Comparison of ENCODE assay signal across 17 mouse cellular contexts in the genomic region with DNA sequence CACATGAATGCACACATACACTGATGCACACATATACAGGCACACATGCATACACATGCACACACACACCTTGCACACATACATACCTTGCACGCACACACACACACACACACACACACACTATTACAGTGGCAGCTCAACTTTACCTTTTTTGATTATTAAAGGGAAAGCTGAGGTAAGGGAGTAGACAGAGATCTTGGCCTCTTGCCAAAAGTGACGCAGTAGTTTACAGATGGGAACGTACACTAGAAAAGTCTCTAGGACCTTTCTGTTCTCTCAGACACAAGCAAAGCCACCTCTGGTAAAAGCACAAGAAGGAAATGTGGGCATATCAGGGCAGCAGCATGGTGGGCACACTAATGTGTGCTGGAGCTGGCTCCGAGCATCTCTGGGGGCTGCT.
DNase-seq lines count a peak whose midpoint lies in the region; ATAC-seq and TF ChIP-seq lines count a peak whose summit lies in the region.
"Had no signal": no experiment of that assay in that cellular context is flagged by ENCODE, and none has a peak within 500 bp of the region (broad histone marks: within the 10 kb centered on the region; RNA-seq: fewer than 3 reads in every experiment).

No protein-coding gene starts in this region.

- peak; percentile 25 for DNase-seq in adrenal gland, postnatal 14 days
- DNase-seq in adrenal gland, postnatal 25 days: no peak
- DNase-seq: gastrocnemius, postnatal 10 days; heart, adult 2 months; liver; liver, postnatal 0 days; right cerebral cortex, adult 18-20 months; thymus, postnatal 36 days had no signal

- no peaks in the 10 kb centered on the region for H3K36me3 ChIP-seq in intestine, embryonic 15.5 days
- H3K36me3 ChIP-seq in intestine, postnatal 0 days (ENCODE audit: control insufficient read depth, insufficient read depth): no peaks in the 10 kb centered on the region
- no peaks in the 10 kb centered on the region for H3K36me3 ChIP-seq in megakaryocyte, embryonic 14.5 days (replicated peaks; ENCODE audit: low read length)
- H3K36me3 ChIP-seq: heart, embryonic 15.5 days had no signal

- H3K4me1 ChIP-seq in intestine, embryonic 15.5 days (replicated peaks): peaks cover 9% of the 10 kb centered on the region
- no peaks in the 10 kb centered on the region for H3K4me1 ChIP-seq in intestine, postnatal 0 days (replicated peaks; ENCODE audit: control insufficient read depth, insufficient read depth, low read length)
- H3K4me1 ChIP-seq in megakaryocyte, embryonic 14.5 days: peaks cover 86% of the 10 kb centered on the region

- H3K9ac ChIP-seq in intestine, embryonic 15.5 days: no peak overlapping the region
- H3K9ac ChIP-seq in intestine, postnatal 0 days (ENCODE audit: low read depth, low read length): no peak overlapping the region
- H3K9ac ChIP-seq: heart, embryonic 15.5 days; liver, postnatal 0 days had no signal

- 57% methylated on average over 4 of the region's 4 CpGs for WGBS in intestine, embryonic 15.5 days
- 47% methylated on average over 4 of the region's 4 CpGs for WGBS in intestine, postnatal 0 days

- no peak overlapping the region for H3K27ac ChIP-seq in intestine, embryonic 15.5 days
- no peak overlapping the region for H3K27ac ChIP-seq in intestine, postnatal 0 days (ENCODE audit: low read depth, low read length)
- H3K27ac ChIP-seq: heart, adult 2 months; heart, embryonic 15.5 days had no signal

- no peaks in the 10 kb centered on the region for H3K27me3 ChIP-seq in intestine, embryonic 15.5 days (replicated peaks)
- no peaks in the 10 kb centered on the region for H3K27me3 ChIP-seq in intestine, postnatal 0 days (replicated peaks; ENCODE audit: control insufficient read depth, insufficient read depth, low read length)
- no peaks in the 10 kb centered on the region for H3K27me3 ChIP-seq in megakaryocyte, embryonic 14.5 days (replicated peaks)
- H3K27me3 ChIP-seq: CH12.LX had no signal

- no peak overlapping the region for H3K4me2 ChIP-seq in intestine, embryonic 15.5 days (replicated peaks)
- H3K4me2 ChIP-seq in intestine, postnatal 0 days (replicated peaks; ENCODE audit: low read depth): no peak overlapping the region
- H3K4me2 ChIP-seq: heart, embryonic 15.5 days had no signal

- 0 out of 2 replicates have a peak, but pooled peaks have one; percentile 17 for ATAC-seq in intestine, embryonic 15.5 days
- no peak for ATAC-seq in intestine, postnatal 0 days
- no peak for ATAC-seq in megakaryocyte, adult 5-6 weeks (ENCODE audit: poor library complexity, severe bottlenecking)
- ATAC-seq in megakaryocyte-erythroid progenitor cell, adult 5-6 weeks (replicated peaks; ENCODE audit: low FRiP score, low TSS enrichment, poor library complexity, severe bottlenecking): peak; percentile 36; the same call in 1 of the 2 replicates
- ATAC-seq: intestine, embryonic 16.5 days; liver, postnatal 0 days had no signal

- H3K4me3 ChIP-seq in intestine, embryonic 15.5 days (replicated peaks): no peak overlapping the region
- no peak overlapping the region for H3K4me3 ChIP-seq in intestine, postnatal 0 days (ENCODE audit: low read depth, low read length)
- peak overlapping the region; percentile 84 for H3K4me3 ChIP-seq in megakaryocyte, embryonic 14.5 days (replicated peaks)
- H3K4me3 ChIP-seq: heart, adult 2 months; heart, embryonic 15.5 days; myocyte had no signal

- no peaks in the 10 kb centered on the region for H3K9me3 ChIP-seq in intestine, embryonic 15.5 days
- no peaks in the 10 kb centered on the region for H3K9me3 ChIP-seq in intestine, postnatal 0 days (ENCODE audit: control insufficient read depth)
- no peaks in the 10 kb centered on the region for H3K9me3 ChIP-seq in megakaryocyte, embryonic 14.5 days
- H3K9me3 ChIP-seq: heart, embryonic 15.5 days had no signal

- TF ChIP-seq CTCF in intestine, postnatal 0 days (IDR thresholded peaks at IDR 0.05; ENCODE audit: low read depth): no peak

Comparison
In these comparisons a context has a peak if more than half of its experiments do, and no peak if none do; other contexts are left out.
1. ATAC-seq: peak in intestine, embryonic 15.5 days (single experiment) and megakaryocyte-erythroid progenitor cell, adult 5-6 weeks (single experiment); none in intestine, postnatal 0 days (single experiment) and megakaryocyte, adult 5-6 weeks (single experiment).